Mouse (Mus musculus): ENCODE results near the gene Cacna1e. TPM values are rescaled to one million over a fixed set of nuclear protein-coding genes. Genes with fewer than 3 reads are reported as not detected.

Gene Cacna1e
- total RNA-seq, 1 experiment from 2014 or later: 1.2 TPM

DNA sequence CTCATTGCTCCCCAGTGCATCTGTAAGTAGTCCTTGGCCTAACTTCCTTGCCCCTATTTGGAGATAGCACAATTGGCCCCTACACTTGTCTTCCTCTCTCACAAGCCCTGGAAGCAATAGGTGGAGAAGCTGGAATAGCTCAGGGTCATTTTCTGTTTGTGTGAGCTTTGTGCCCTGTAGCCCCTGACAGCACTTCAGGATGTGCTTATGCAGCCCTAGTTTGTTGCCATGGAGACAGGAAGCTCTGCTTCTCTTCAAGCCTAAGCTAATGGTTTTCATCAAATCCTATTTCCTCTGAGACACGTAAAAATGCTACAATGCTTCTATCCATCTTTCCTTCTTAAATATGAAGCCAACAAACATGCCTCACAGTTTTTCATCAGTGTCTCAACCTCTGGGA, 328.5 kb downstream of the Cacna1e start:
- no peak for ATAC-seq (replicated peaks; ENCODE audit: low read depth, poor library complexity, severe bottlenecking)

- ATAC-seq (replicated peaks; ENCODE audit: low read depth, poor library complexity, severe bottlenecking): no peak
Observed at GRCm38 (mm10) chr1:154553132-154553531, 331.2 kb downstream of the Cacna1e start.

DNA sequence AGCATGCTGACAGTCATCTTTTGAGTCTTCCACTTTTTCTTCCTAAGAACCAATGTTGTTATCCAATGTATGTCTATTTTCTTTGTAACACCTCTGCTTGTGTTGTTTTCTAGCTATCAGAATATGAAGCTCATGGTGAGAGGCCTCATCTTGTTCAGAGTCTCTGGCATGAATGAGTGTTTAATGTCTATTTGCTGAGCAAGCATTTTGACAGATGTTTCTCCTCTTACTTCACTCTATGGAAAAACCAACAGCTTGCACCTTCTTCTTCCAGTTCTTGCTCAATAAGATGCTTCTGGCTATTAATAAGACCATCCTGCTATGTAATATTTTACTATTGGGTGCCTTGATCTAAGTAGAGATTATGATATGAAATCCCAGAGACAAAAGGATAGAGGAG, 346.9 kb downstream of the Cacna1e start:
- ATAC-seq (replicated peaks; ENCODE audit: low read depth, poor library complexity, severe bottlenecking): no peak

DNA sequence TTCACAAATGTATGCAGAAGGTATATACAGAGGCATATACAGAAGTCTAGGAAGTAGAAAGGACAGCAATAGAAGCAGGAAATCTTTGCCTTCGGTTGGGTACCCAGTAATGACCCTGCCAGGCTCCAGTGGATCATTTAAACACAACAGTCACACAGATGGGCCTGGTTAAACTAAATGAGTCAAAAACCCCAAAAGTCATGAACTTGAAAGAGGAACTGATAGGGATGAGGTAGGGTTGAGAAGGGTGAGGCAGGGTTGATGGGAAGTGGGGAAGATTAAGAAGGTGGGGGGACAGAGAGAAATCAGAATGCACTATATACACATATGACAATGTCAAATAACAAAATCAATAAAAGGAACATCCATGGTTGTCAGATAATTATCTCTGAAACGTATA, 347.5 kb downstream of the Cacna1e start:
- ATAC-seq (replicated peaks; ENCODE audit: low read depth, poor library complexity, severe bottlenecking): no peak

DNA sequence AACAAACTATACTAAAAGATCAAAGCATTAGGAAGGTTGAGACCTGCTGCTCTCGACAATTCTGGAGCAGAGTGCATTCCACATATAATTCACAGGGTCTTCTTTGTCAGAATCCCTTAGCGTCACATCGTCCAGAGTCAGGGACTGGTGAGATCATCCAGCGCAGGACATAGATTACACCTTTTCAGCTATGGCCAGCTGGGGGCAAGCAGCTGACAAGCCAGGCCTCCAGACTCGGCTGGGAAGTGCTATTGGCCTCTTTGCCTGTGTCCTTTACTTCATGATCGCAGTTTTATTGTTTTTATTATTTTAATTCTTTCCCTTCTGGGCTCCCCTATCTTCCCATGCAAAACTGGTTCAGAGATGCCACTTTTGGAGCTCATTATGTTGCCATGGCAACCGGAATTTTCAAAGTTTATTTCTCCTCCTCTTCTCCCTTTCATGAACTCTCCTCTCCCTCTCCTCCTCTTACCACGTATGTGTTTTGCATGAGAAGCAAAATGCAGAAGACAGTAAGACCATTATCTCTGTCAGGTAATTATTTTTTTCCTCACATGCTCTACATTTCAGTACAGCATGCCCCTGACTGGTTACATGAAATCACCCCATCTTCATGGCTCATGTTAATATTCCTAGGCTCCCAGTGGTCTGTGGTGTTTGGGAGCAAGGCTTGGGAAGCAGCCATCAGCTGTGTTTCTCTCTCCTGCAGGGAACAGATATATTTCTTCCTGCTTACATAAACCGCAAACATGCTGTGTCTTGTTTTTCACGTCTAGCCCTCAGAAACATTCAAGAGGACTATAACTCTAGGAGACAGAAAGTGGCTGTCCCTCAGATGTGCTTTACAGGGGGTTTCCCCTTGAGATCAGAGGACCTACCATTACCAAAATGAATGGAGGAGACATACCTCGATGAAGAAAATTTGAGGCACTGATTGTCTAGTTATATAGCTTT, 351.0 kb downstream of the Cacna1e start:
- ATAC-seq (replicated peaks; ENCODE audit: low read depth, poor library complexity, severe bottlenecking): no peak

- no peak for ATAC-seq (replicated peaks; ENCODE audit: low read depth, poor library complexity, severe bottlenecking)
Observed at GRCm38 (mm10) chr1:154529666-154530065, 354.6 kb downstream of the Cacna1e start.

DNA sequence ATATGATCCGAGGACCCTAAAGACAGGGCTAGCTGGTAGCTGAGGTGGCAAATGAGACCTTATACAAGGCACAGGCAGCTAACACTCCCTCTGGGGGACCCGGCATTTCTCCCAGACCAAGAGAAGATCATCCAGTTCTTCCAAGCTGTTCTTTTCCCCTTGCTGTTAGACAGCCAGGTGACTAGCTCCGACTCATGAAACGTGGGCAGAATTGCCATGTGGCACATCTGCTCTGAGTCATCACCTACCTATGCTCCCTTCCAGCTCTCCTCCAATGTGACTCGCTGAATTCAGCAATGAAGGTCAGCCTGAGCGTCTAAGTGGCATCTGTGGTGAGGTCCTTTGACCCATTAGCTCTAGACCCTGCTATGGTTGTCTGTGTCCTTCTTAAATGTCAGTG, 355.5 kb downstream of the Cacna1e start:
- ATAC-seq (replicated peaks; ENCODE audit: low read depth, poor library complexity, severe bottlenecking): no peak

- no peak for ATAC-seq (replicated peaks; ENCODE audit: low read depth, poor library complexity, severe bottlenecking)
Observed at GRCm38 (mm10) chr1:154520715-154521114, 363.6 kb downstream of the Cacna1e start.

DNA sequence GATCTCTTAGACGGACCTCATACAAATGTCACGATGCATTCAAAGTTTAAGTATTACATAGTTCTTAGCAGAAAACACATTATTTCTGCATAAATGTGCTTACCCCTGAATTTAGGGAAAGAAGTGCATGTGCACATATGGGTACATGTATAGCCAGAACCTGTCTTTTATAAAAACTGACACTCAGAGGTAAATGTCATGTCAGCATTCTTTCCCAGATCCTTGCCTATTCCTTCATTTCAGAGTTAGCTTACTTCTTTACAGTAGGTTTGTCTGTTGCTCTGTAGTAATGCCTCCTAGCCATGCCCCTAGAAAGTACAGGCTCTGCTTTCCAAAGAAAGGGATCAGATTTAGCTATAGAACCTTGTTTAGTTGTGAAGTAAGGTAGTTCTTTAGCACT, 369.0 kb downstream of the Cacna1e start:
- no peak for ATAC-seq (replicated peaks; ENCODE audit: low read depth, poor library complexity, severe bottlenecking)

DNA sequence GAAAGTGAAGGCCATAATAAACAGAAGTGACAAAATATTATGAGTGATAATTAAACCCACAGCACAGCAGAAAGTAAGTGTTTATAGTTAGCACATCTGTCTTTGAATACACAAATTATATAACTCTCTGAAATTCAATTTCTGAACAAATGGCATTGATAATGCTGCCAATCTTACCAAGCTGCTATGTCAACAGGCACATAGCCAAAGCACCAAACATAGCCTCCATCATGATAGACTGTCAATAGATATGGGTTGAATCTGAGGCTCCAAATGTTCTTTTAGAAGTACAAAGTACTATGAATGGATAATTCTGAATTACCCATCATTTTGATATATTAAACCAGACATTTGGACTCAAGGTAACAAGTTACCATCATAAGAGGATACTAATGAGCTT, 372.6 kb downstream of the Cacna1e start:
- ATAC-seq (replicated peaks; ENCODE audit: low read depth, poor library complexity, severe bottlenecking): no peak

- no peak for ATAC-seq (replicated peaks; ENCODE audit: low read depth, poor library complexity, severe bottlenecking)
Observed at GRCm38 (mm10) chr1:154504005-154504404, 380.3 kb downstream of the Cacna1e start.

DNA sequence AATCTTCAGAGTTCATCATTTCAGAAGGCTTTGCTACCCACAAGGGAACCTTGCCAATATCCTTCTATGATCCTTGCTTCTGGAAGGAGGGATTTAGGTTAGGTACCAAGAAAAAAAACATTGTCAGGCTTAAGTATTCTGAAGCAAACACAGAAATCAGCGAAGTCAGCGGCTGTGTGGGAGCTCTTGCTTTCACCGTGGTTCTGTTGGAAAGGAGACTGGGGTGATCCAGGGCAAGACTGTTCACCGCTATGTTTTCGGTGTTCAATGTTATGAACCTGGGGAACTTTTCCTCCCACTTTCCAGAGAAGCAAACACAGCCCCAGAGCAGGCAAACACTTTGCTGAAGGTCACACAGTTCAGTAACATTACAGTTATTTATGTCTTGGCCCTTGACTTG, 383.4 kb downstream of the Cacna1e start:
- ATAC-seq (replicated peaks; ENCODE audit: low read depth, poor library complexity, severe bottlenecking): no peak

DNA sequence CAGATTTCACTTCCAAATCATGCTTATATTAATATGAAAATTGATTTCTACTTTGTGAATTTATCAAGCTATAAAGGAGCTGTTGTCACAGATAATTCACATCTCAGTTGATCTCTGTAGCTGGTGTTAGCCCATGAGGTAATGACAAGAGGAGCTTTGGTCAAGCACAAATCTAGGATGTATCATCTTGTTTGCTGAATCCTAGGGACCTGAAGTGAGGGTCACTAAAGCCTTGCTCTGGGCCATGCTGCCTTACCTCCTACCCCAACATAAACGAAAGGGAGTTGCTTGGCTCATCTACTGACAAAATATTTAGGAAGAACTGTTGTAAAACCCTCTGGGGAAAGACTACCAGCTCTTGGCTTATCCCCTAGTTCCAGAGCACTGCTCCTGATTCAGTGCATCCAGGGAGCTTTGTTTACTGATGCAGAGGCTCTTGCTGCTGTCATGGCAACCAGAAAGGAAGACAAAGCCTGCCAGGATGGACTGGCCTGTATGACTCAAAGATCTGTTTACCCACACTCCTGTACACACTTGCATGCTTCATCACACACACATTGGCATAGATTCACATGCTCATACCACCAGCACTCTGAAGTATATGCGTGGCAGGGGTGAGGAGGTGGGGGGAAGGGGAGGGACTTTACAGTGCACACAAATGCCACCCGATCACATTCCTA, 384.0 kb downstream of the Cacna1e start:
- ATAC-seq (replicated peaks; ENCODE audit: low read depth, poor library complexity, severe bottlenecking): no peak

GRCm38 (mm10) chr1:154498821-154499220, 385.5 kb downstream of the Cacna1e start:
- ATAC-seq (replicated peaks; ENCODE audit: low read depth, poor library complexity, severe bottlenecking): no peak

GRCm38 (mm10) chr1:154491071-154491470, 393.2 kb downstream of the Cacna1e start:
- ATAC-seq (replicated peaks; ENCODE audit: low read depth, poor library complexity, severe bottlenecking): no peak

- no peak for ATAC-seq (replicated peaks; ENCODE audit: low read depth, poor library complexity, severe bottlenecking)
Observed at GRCm38 (mm10) chr1:154476671-154477070, 407.6 kb downstream of the Cacna1e start.

DNA sequence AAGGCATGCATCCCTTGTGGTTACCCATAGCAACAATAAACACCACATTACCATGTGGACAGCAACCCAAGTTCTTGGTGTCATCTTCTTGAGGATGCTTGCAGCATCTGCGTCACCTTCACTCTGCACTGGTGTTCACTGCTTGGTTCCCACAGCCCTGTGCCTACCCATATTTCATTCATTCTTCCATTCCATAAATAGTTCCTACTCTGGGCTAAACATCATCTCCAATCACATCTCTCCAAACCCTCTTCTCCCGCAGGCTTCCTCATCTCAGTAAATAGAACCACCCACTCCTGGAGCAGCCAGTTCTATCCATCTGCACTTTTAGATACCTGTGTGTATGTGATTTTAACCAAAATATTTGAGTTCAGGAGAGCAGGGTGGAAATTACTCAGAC, 408.6 kb downstream of the Cacna1e start:
- no peak for ATAC-seq (replicated peaks; ENCODE audit: low read depth, poor library complexity, severe bottlenecking)

- no peak for ATAC-seq (replicated peaks; ENCODE audit: low read depth, poor library complexity, severe bottlenecking)
Observed at GRCm38 (mm10) chr1:154474156-154474555, 410.1 kb downstream of the Cacna1e start.

DNA sequence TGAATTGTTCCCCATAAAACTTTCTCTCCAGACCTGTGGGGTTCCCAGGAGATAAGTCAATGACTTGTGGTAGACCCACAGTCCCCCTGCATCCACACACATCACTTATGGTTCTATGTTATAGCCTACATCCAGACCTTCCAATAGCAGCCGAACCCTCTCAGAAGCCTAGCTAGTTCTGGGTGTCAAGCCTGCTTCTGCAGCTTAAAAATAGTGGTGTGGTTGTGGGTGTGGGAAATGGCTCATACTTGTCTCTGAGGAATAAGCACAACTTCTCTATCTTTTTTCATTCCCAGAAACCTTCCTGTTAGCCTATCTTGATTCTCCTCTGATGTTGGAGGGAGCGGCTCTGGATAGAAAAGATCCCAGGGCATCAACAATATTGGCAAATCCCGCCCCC, 417.0 kb downstream of the Cacna1e start:
- no peak for ATAC-seq (replicated peaks; ENCODE audit: low read depth, poor library complexity, severe bottlenecking)

DNA sequence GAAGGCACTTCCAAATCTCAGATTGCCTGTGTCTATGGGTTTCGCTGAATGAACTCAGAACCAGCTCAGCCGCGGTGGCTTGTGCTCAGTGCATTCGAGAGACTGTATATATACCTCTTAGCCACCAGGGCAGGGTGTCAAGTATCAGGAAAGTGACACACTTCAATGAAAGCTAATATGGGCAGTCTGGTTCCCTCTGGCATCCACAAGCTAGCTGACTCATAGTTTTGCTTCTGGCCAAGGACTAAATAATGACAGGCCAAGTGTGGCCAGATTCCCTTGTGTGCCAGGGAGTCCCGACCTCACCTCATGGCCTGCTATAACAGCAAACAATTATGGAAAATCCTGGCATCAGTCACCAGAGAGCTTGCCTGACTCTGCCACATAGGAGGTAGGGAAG, 422.8 kb downstream of the Cacna1e start:
- ATAC-seq (replicated peaks; ENCODE audit: low read depth, poor library complexity, severe bottlenecking): no peak

DNA sequence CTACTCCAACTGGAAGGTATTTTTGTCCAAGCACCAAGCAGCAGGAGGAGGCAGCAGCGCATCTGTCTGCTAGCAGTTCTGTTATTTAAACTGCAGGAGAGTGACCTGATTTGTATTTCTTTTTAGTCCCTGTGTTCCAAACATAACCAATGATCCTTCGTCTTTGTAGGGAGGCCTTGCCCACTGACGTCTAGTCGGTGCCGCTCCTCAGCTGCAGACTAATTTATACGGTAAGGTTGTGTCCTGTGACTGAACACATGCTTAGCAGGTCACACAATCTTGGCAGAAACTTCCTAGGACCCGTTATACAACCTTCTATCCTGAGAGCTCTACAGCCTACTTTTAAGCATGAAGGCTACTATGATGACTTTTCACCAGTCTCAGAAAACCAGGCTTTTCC, 424.2 kb downstream of the Cacna1e start:
- ATAC-seq (replicated peaks; ENCODE audit: low read depth, poor library complexity, severe bottlenecking): no peak
